Mouse (Mus musculus) heart, embryonic 10.5 days (tissue): ENCODE data around the gene Zfp69. TPM values are rescaled to one million over a fixed set of nuclear protein-coding genes. Genes with fewer than 3 reads are reported as not detected.
A peak's percentile ranks its signal among the peaks of the same experiment; 100 is the strongest.

ENCODE experiments used
- DNase-seq: peaks from one replicate; pipeline ENCODE4 v3.0.0-alpha.2; 2017; ENCODE audit warnings: low spot score
- H3K27ac ChIP-seq: fragments of 300-500 bp; sonication (generic); 2 replicates; pipeline ENCODE4 v1.5.1; 2016; ENCODE audit warnings: mild to moderate bottlenecking
- H3K27me3 ChIP-seq: fragments of 300-500 bp; sonication (generic); 2 replicates; pipeline ENCODE4 v1.6.1; 2016; ENCODE audit warnings: mild to moderate bottlenecking; ENCODE audit not compliant: poor library complexity, insufficient read depth, severe bottlenecking
- H3K36me3 ChIP-seq: fragments of 300-500 bp; sonication (generic); 2 replicates; pipeline ENCODE4 v1.6.1; 2016; ENCODE audit warnings: mild to moderate bottlenecking, moderate library complexity
- H3K4me1 ChIP-seq: fragments of 300-500 bp; sonication (generic); 2 replicates; pipeline ENCODE4 v1.6.1; 2016; ENCODE audit warnings: mild to moderate bottlenecking
- H3K4me3 ChIP-seq: fragments of 300-500 bp; sonication (generic); 2 replicates; pipeline ENCODE4 v1.5.1; 2016; ENCODE audit warnings: mild to moderate bottlenecking, moderate library complexity
- H3K9me3 ChIP-seq: fragments of 300-500 bp; sonication (generic); 2 replicates; pipeline ENCODE4 v1.6.1; 2016; ENCODE audit warnings: mild to moderate bottlenecking, moderate library complexity
- WGBS: fragments of 180-500 bp; shearing (Covaris S2); methylation state at CpG from one replicate; pipeline ENCODE4 v1.1.7; 2016; 5-methylcytosine and 5-hydroxymethylcytosine counted together
- polyA plus RNA-seq: library from polyadenylated mRNA; unstranded; fragments of >200 nt; fragmentation: Nextera tagmentation; extraction: Ambion mirVana; gene quantifications from 2 replicates; pipeline ENCODE4 v1.2.1, GENCODE M21; 2016

Zfp69 gene
- polyA plus RNA-seq, 1 experiment from 2014 or later, result 15.7 TPM

- no peak for DNase-seq
- Histone ChIP-seq H3K4me3 (no peak overlapping the region), H3K36me3 (no peaks in the 10 kb centered on the region), H3K9me3 (no peaks in the 10 kb centered on the region), H3K4me1 (no peaks in the 10 kb centered on the region), H3K27ac (no peak overlapping the region), H3K27me3 (0 out of 2 replicates have a peak, but pooled peaks cover 7% of the 10 kb centered on the region)
- WGBS, result 58% methylated on average over 1 of the region's 1 CpGs
These were observed 37.6 kb downstream of the Zfp69 start for GRCm38 (mm10) chr4:120913861-120914260.

GRCm38 (mm10) chr4:120913443-120913842 lies 38.1 kb downstream of the Zfp69 start:
- 0 out of 2 replicates have a peak, but pooled peaks cover 7% of the 10 kb centered on the region for H3K27me3 ChIP-seq
- H3K9me3 ChIP-seq, result no peaks in the 10 kb centered on the region
- H3K4me3 ChIP-seq, result no peak overlapping the region
- peak; percentile 61 for DNase-seq
- H3K27ac ChIP-seq, result no peak overlapping the region
- WGBS, result 57% methylated on average over 8 of the region's 8 CpGs
- no peaks in the 10 kb centered on the region for H3K36me3 ChIP-seq
- H3K4me1 ChIP-seq, result no peaks in the 10 kb centered on the region

- no peak overlapping the region for H3K27ac ChIP-seq
- 0 out of 2 replicates have a peak, but pooled peaks cover 7% of the 10 kb centered on the region for H3K27me3 ChIP-seq
- H3K4me1 ChIP-seq, result no peaks in the 10 kb centered on the region
- no peak overlapping the region for H3K4me3 ChIP-seq
- 43% methylated on average over 4 of the region's 4 CpGs for WGBS
- H3K36me3 ChIP-seq, result no peaks in the 10 kb centered on the region
- peak; percentile 27 for DNase-seq
- H3K9me3 ChIP-seq, result no peaks in the 10 kb centered on the region
These were observed 38.6 kb downstream of the Zfp69 start for GRCm38 (mm10) chr4:120912866-120913265.

- 75% methylated on average over 6 of the region's 6 CpGs for WGBS
- Histone ChIP-seq H3K4me1 (no peaks in the 10 kb centered on the region), H3K4me3 (no peak overlapping the region), H3K27me3 (0 out of 2 replicates have a peak, but pooled peaks cover 7% of the 10 kb centered on the region), H3K9me3 (no peaks in the 10 kb centered on the region), H3K36me3 (no peaks in the 10 kb centered on the region), H3K27ac (no peak overlapping the region)
- peak; percentile 66 for DNase-seq
These were observed 40.4 kb downstream of the Zfp69 start for GRCm38 (mm10) chr4:120911086-120911485.

- Histone ChIP-seq H3K27me3 (no peaks in the 10 kb centered on the region), H3K27ac (no peak overlapping the region), H3K36me3 (no peaks in the 10 kb centered on the region), H3K4me1 (no peaks in the 10 kb centered on the region), H3K9me3 (no peaks in the 10 kb centered on the region), H3K4me3 (no peak overlapping the region)
- DNase-seq, result peak; percentile 85
- 31% methylated on average over 15 of the region's 15 CpGs for WGBS
These were observed 41.8 kb downstream of the Zfp69 start for GRCm38 (mm10) chr4:120909558-120910150.

- H3K4me3 ChIP-seq, result no peak overlapping the region
These were observed 45.9 kb downstream of the Zfp69 start for GRCm38 (mm10) chr4:120905644-120906043.

GRCm38 (mm10) chr4:120904533-120904932 lies 47.0 kb downstream of the Zfp69 start:
- no peak overlapping the region for H3K27ac ChIP-seq
- no peak for DNase-seq
- no peaks in the 10 kb centered on the region for H3K4me1 ChIP-seq
- H3K9me3 ChIP-seq, result no peaks in the 10 kb centered on the region
- H3K4me3 ChIP-seq, result no peak overlapping the region
- H3K36me3 ChIP-seq, result no peaks in the 10 kb centered on the region
- 61% methylated on average over 4 of the region's 4 CpGs for WGBS
- no peaks in the 10 kb centered on the region for H3K27me3 ChIP-seq

More at GRCm38 (mm10) chr4:120905644-120906043, 45.9 kb downstream of the Zfp69 start:
- Histone ChIP-seq H3K27me3 (no peaks in the 10 kb centered on the region), H3K4me1 (no peaks in the 10 kb centered on the region), H3K36me3 (no peaks in the 10 kb centered on the region), H3K9me3 (no peaks in the 10 kb centered on the region), H3K27ac (no peak overlapping the region)
- no peak for DNase-seq
- WGBS, result 71% methylated on average over 5 of the region's 5 CpGs

- no peak for DNase-seq
- H3K36me3 ChIP-seq, result no peaks in the 10 kb centered on the region
- WGBS, result 65% methylated on average over 7 of the region's 7 CpGs
These were observed 55.5 kb downstream of the Zfp69 start for GRCm38 (mm10) chr4:120895810-120896584.

GRCm38 (mm10) chr4:120895226-120895625 lies 56.3 kb downstream of the Zfp69 start:
- peaks cover 39% of the 10 kb centered on the region for H3K27me3 ChIP-seq
- peaks cover 4% of the 10 kb centered on the region; the same call in 1 of the 2 replicates for H3K4me1 ChIP-seq
- DNase-seq, result no peak
- no peak overlapping the region for H3K4me3 ChIP-seq
- H3K36me3 ChIP-seq, result no peaks in the 10 kb centered on the region
- 73% methylated on average over 7 of the region's 7 CpGs for WGBS
- H3K27ac ChIP-seq, result no peak overlapping the region
- H3K9me3 ChIP-seq, result no peaks in the 10 kb centered on the region

More at GRCm38 (mm10) chr4:120895810-120896584, 55.5 kb downstream of the Zfp69 start:
- no peak overlapping the region for H3K4me3 ChIP-seq
- H3K27ac ChIP-seq, result no peak overlapping the region
- H3K4me1 ChIP-seq, result peaks cover 3% of the 10 kb centered on the region; the same call in 1 of the 2 replicates
- peaks cover 36% of the 10 kb centered on the region for H3K27me3 ChIP-seq
- H3K9me3 ChIP-seq, result no peaks in the 10 kb centered on the region

- peaks cover 4% of the 10 kb centered on the region; the same call in 1 of the 2 replicates for H3K4me1 ChIP-seq
- no peak for DNase-seq
- no peaks in the 10 kb centered on the region for H3K36me3 ChIP-seq
- peaks cover 39% of the 10 kb centered on the region for H3K27me3 ChIP-seq
- H3K27ac ChIP-seq, result no peak overlapping the region
- 73% methylated on average over 11 of the region's 11 CpGs for WGBS
- H3K4me3 ChIP-seq, result no peak overlapping the region
- H3K9me3 ChIP-seq, result no peaks in the 10 kb centered on the region
These were observed 56.9 kb downstream of the Zfp69 start for GRCm38 (mm10) chr4:120894584-120894983.

- Histone ChIP-seq H3K36me3 (no peaks in the 10 kb centered on the region), H3K4me1 (peaks cover 4% of the 10 kb centered on the region; the same call in 1 of the 2 replicates)
- 69% methylated on average over 11 of the region's 11 CpGs for WGBS
These were observed 57.7 kb downstream of the Zfp69 start for GRCm38 (mm10) chr4:120893656-120894401.

GRCm38 (mm10) chr4:120892516-120892915 lies 59.0 kb downstream of the Zfp69 start:
- no peak overlapping the region for H3K4me3 ChIP-seq
- no peaks in the 10 kb centered on the region for H3K9me3 ChIP-seq
- no peaks in the 10 kb centered on the region for H3K36me3 ChIP-seq
- no peak for DNase-seq
- peaks cover 4% of the 10 kb centered on the region; the same call in 1 of the 2 replicates for H3K4me1 ChIP-seq
- no peak overlapping the region for H3K27ac ChIP-seq
- 56% methylated on average over 1 of the region's 1 CpGs for WGBS
- H3K27me3 ChIP-seq, result peaks cover 39% of the 10 kb centered on the region

More at GRCm38 (mm10) chr4:120893656-120894401, 57.7 kb downstream of the Zfp69 start:
- Histone ChIP-seq H3K9me3 (no peaks in the 10 kb centered on the region), H3K27me3 (peaks cover 39% of the 10 kb centered on the region), H3K27ac (no peak overlapping the region), H3K4me3 (no peak overlapping the region)
- DNase-seq, result no peak
